Mouse (Mus musculus) brown adipose tissue, adult 24 weeks (tissue): ENCODE data around the gene Zc3hav1. TPM values are rescaled to one million over a fixed set of nuclear protein-coding genes. Genes with fewer than 3 reads are reported as not detected.
"Not testable (repeated sequence)": the region's sequence is repeated elsewhere in the genome, so short reads cannot be mapped to it uniquely, and the experiment has no call there.

Experiments used
- H3K27ac ChIP-seq: fragments of 200-500 bp; replicated peaks from 2 replicates; pipeline ENCODE4 v1.5.1; 2012; ENCODE audit warnings: low read depth, mild to moderate bottlenecking, low read length
- H3K4me1 ChIP-seq: fragments of 200-500 bp; 2 replicates; pipeline ENCODE4 v1.6.1; 2012; ENCODE audit warnings: low read length, mixed read lengths; ENCODE audit not compliant: control insufficient read depth, insufficient read depth, insufficient read length
- H3K4me3 ChIP-seq: fragments of 200-500 bp; 2 replicates; pipeline ENCODE4 v1.5.1; 2012; ENCODE audit warnings: low read depth, mild to moderate bottlenecking, low read length, moderate library complexity; ENCODE audit not compliant: insufficient read depth
- polyA plus RNA-seq: library from polyadenylated mRNA; stranded (reverse); fragments of >200 nt; gene quantifications from 2 replicates; pipeline ENCODE4 v1.2.4, GENCODE M21; 2012; ENCODE audit not compliant: missing spikeins, insufficient read depth, insufficient read length

Gene Zc3hav1
- polyA plus RNA-seq, result 10.5 and 10.6 TPM in 2 replicates

- Histone ChIP-seq H3K4me1 (peaks cover 4% of the 10 kb centered on the region; the same call in 1 of the 2 replicates), H3K4me3 (peak within 1 kb of the TSS; percentile 87), H3K27ac (peak within 1 kb of the TSS; percentile 94)
Observed at GRCm38 (mm10) chr6:38353811-38354722, at the start of gene Zc3hav1. TSS of gene Zc3hav1 (minus strand) at chr6:38354603.

GRCm38 (mm10) chr6:38389671-38390070 is 35.3 kb upstream of the Zc3hav1 start:
- no peak overlapping the region for H3K4me3 ChIP-seq

GRCm38 (mm10) chr6:38381129-38381771 is 26.8 kb upstream of the Zc3hav1 start, which contains the start of gene Ttc26:
TSS of gene Ttc26 (plus strand) at chr6:38381469.
- Histone ChIP-seq H3K27ac (peak within 1 kb of the TSS; percentile 18; the same call in 1 of the 2 replicates), H3K4me3 (peak within 1 kb of the TSS; percentile 67), H3K4me1 (no peaks in the 10 kb centered on the region)

More at GRCm38 (mm10) chr6:38389671-38390070, 35.3 kb upstream of the Zc3hav1 start:
- Histone ChIP-seq H3K4me1 (no peaks in the 10 kb centered on the region), H3K27ac (no peak overlapping the region)

GRCm38 (mm10) chr6:38380764-38381128 is 26.3 kb upstream of the Zc3hav1 start:
- Histone ChIP-seq H3K4me1 (no peaks in the 10 kb centered on the region), H3K27ac (peak overlapping the region; percentile 18; the same call in 1 of the 2 replicates), H3K4me3 (peak overlapping the region; percentile 67)

GRCm38 (mm10) chr6:38374271-38374670 is 19.9 kb upstream of the Zc3hav1 start:
- no peak overlapping the region for H3K4me3 ChIP-seq
- H3K27ac ChIP-seq, result no peak overlapping the region
- H3K4me1 ChIP-seq, result no peaks in the 10 kb centered on the region

- no peak overlapping the region for H3K4me3 ChIP-seq
- no peak overlapping the region for H3K27ac ChIP-seq
- H3K4me1 ChIP-seq, result no peaks in the 10 kb centered on the region
Observed at GRCm38 (mm10) chr6:38369945-38370344, 15.5 kb upstream of the Zc3hav1 start.

GRCm38 (mm10) chr6:38364121-38364520 is 9.7 kb upstream of the Zc3hav1 start:
- no peak overlapping the region for H3K4me3 ChIP-seq
- no peak overlapping the region for H3K27ac ChIP-seq
- no peaks in the 10 kb centered on the region for H3K4me1 ChIP-seq

- no peaks in the 10 kb centered on the region for H3K4me1 ChIP-seq
- H3K4me3 ChIP-seq, result no peak overlapping the region
- no peak overlapping the region for H3K27ac ChIP-seq
Observed at GRCm38 (mm10) chr6:38363370-38363769, 9.0 kb upstream of the Zc3hav1 start.

- Histone ChIP-seq H3K4me3 (no peak overlapping the region), H3K27ac (no peak overlapping the region), H3K4me1 (no peaks in the 10 kb centered on the region)
Observed at GRCm38 (mm10) chr6:38361937-38362336, 7.5 kb upstream of the Zc3hav1 start.

GRCm38 (mm10) chr6:38361065-38361464 is 6.7 kb upstream of the Zc3hav1 start:
- H3K4me1 ChIP-seq, result no peaks in the 10 kb centered on the region
- H3K27ac ChIP-seq, result no peak overlapping the region
- H3K4me3 ChIP-seq, result no peak overlapping the region

GRCm38 (mm10) chr6:38359736-38360499 is 5.5 kb upstream of the Zc3hav1 start:
- no peak overlapping the region for H3K4me3 ChIP-seq
- H3K4me1 ChIP-seq, result no peaks in the 10 kb centered on the region
- no peak overlapping the region for H3K27ac ChIP-seq

GRCm38 (mm10) chr6:38359044-38359735 is 4.8 kb upstream of the Zc3hav1 start:
- not testable (repeated sequence) for H3K4me1 ChIP-seq, H3K4me3 ChIP-seq, H3K27ac ChIP-seq

- Histone ChIP-seq H3K4me3 (no peak overlapping the region), H3K4me1 (no peaks in the 10 kb centered on the region), H3K27ac (no peak overlapping the region)
Observed at GRCm38 (mm10) chr6:38358253-38359027, 4.0 kb upstream of the Zc3hav1 start.
